Mouse (Mus musculus) yolk sac, embryonic 10.5 days (tissue): ENCODE results near the gene Lsm11.
"Not testable (repeated sequence)": the region's sequence is repeated elsewhere in the genome, so short reads cannot be mapped to it uniquely, and the experiment has no call there.

Source experiments
- DNase-seq: peaks from one replicate; pipeline ENCODE4 v3.0.0-alpha.2; 2017; ENCODE audit warnings: low spot score

Gene Lsm11

DNA sequence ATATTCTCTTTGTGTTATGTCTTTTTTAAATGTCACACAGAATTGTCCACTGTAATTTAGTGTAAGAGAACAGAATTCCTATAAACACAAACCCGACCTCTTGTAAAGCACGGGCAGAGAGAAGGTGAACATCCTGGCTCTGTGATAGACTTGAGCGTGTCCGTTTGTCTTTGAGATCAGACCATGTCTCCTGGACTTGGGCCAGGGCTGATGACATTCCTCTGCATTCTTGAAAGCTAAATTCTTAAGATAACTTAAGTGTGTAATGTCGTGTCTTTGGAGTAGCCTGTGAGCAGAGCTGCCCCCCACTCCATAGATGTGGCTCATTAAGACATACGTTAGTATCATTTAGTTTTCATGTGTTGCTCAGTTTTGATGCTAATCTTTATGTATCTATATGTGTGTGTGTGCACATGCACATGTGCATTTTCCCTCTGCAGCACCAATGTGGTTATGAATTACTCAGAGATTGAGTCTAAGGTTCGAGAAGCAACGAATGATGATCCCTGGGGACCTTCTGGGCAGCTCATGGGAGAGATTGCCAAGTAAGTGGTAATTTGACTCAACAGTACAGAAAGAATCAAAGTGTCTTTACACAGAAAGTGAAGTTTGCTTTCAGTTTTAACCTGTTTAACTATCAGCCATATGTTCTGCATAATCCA, 61.3 kb downstream of the Lsm11 start:
- DNase-seq, result peak; percentile 41

DNA sequence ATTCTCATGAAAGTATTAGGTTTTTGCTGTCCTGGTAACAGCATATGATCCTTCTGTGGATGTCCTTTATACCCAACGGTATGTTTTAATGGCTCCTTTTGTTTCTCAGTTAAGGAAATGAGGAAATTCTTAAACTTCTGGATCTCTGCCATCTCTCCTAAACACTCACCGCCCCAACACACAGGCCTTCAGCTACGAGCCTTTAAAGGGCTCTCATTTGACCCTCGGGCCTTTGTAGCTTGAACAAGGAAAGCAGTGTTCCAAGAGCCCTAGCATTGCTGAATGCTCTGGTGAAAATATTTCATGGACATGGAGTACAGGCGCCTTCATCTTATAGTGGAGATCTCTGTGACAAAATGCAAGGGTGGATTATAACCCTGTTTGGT, 63.1 kb downstream of the Lsm11 start:
- DNase-seq, result no peak

DNA sequence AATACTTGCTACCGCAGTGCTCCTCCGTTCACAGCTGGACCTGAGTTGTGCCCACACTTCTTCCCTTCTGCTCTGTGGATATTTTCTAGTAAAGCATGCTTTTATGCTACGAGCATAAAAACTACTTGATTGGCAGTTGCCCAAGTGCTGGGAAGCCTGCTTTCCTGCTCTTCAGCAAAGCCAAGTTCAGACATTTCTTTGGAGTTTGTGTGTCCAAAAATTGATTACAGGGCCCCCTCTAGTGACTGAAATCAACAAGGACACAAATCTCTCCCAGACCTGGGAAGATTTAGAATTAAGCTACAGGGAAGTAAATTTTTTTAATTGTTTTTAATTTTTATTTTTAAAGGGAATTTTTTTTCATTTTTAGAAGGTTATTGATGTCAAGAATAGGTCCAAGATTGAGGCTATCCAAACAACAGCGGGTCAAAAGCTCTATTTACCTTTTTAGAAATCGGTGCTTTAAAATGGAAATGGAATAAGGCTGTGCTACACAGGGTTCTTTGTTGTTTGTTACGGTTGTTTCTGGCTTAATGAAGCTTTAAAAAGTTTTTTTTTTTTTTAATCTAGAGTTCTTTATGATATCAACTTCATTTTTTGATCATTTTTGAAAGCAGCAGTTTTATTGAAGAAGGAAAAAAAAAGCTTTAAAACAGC, 63.6 kb downstream of the Lsm11 start:
- DNase-seq, result no peak

DNA sequence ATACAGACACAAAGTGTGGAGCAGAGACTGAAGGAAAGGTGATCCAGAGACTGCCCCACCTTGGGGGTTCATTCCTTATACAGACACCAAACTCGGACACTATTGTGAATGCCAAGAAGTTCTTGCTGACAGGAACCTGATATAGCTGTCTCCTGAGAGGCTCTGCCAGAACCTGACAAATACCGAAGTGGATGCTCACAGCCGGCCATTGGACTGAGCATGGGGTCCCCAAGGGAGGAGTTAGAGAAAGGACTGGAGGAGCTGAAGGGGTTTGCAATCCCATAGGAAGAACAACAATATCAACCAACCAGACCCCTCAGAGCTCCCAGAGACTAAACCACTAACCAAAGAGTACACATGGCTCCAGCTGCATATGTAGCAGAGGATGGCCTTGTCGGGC, 65.4 kb downstream of the Lsm11 start:
- DNase-seq, result not testable (repeated sequence)
